Mouse (Mus musculus) ZHBTc4 (cell line): ENCODE results near the gene Fbxo6.
"Not testable (repeated sequence)": the region's sequence is repeated elsewhere in the genome, so short reads cannot be mapped to it uniquely, and the experiment has no call there.

Experiments used
- DNase-seq: peaks from one replicate; pipeline ENCODE4 v3.0.0-alpha.2; 2011; ENCODE audit warnings: low read depth, low spot score

Gene Fbxo6

DNA sequence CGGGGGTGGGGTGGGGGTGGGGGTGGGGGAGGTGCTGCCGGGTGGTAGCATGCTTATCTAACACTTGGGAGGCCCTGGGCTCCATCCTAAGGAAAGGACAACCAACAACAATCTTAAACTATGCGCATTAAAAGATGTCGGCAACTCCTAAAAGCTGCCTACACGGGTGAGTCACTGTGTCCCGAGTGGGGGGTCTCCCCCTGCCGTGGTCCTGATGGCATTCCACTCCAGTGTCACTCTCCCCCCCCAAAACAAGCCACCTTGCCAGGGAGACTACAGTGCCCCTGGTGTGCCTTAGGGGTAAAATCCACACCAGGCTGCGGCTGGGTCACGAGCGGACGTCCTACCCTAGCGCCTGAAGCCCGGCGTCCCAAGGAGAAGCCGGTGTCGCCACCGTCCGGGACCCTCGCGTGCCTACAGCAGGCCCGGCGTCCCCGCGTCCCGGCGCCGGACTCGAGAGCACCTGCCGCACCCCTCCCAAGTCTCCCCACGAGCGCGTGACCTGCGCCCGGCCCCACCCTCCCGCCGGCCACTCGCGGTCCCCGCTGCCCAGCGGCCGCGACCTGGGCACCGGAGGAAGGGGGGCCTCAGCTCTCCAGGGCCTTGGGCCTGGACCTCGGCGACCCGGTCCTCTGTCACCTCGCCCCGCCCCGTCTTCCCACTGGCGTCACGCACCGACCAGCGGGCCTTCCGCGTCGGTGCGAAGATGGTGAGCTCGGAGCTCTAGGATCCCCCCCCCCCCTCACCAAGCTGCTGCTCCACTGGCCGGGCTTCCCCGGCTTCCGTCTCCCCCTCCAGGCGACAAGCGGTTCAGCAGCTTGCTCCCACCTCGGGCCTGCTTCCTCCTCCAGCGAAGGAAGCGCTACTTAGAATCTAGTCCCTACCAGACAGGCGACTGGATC lies at the start of gene Fbxo6:
Gene Fbxo6 (minus strand): TSS at position 874 of the 902 bp plus-strand sequence.
- peak; percentile 97 for DNase-seq

GRCm38 (mm10) chr4:148198721-148199120 lies 46.8 kb upstream of the Fbxo6 start:
- no peak for DNase-seq

DNA sequence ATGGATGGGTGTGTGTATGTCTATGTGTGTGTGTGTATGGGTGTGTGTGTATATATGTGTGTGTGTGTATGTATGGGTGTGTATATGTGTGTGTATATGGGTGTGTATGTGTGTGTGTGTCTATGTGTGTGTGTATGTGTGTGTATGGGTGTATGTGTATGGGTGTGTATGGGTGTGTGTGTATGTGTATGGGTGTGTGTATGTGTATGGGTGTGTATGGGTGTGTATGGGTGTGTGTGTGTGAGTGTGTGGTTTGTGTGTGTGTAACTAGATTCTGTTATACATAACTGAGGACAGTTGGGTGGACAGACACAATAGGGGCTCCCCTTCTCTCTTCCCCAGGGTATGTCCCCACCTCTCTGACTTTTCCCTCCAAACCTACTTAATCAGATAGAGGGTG lies 42.5 kb upstream of the Fbxo6 start:
- no peak for DNase-seq

DNA sequence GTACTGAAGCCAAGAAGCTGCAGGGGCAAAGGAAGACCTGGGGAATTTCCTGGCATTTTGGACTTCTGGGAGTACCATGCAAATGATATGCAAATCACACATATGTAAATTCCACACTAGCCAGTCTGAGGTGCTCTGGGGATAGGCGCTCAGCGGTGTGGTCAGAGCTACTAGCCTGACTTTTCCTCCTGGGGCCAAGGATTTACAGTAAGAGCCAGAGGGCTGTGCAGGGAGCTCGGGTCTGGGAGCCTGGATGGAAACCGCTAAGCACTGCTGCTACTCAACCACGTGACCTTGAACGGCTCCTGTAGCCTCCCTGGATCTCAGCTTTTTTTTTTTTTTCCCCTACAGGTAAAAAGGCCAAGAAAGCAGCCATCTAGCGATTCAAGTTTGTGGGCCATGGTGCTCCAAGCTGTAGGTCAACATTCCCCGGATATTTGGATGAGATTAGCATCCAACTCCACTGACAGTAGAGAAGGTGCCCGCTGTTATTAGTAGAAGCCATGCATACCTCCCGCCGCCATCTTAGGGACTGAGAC lies 40.8 kb upstream of the Fbxo6 start:
- peak; percentile 91 for DNase-seq

GRCm38 (mm10) chr4:148188767-148189166 lies 36.8 kb upstream of the Fbxo6 start:
- not testable (repeated sequence) for DNase-seq

DNA sequence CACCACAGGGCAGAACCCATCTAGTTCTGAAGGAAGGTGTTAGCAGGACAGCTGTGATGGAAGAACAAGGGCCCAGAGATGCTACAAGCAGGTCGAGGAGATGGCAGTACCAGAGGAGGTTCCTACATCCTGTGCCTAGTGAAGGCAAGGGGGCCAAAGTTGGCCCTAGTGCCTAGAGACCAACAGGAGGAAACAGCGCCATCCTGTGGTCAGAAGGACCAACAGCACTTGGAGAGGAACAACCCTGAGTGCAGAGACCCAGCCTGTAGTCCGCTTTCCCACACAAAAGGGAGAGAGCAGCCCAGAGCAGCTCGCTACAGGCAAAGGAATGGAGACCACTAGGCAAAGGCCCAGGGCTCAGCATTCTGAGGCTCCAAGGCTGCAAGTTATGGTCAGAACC lies 33.9 kb upstream of the Fbxo6 start:
- DNase-seq = peak; percentile 91

DNA sequence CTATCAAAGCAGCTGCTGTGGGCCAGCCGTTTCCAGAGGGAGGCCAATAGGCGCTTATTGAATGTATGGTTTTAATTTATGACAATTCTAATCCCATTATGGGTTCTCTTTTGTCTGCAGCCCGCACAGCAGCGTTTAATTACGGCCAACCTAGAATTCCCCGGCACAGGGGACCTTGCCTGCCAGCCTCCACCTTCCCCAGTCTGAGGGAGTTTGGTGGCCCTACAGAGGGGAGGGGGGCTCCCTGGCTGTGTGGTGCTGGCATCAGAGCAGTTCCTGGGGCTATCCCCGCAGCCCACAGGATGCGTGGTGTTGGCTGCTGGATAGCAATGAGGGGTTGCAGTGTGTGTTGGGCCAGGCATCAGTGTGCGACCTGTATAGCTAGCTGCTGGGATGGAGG lies 32.6 kb upstream of the Fbxo6 start:
- DNase-seq = no peak

DNA sequence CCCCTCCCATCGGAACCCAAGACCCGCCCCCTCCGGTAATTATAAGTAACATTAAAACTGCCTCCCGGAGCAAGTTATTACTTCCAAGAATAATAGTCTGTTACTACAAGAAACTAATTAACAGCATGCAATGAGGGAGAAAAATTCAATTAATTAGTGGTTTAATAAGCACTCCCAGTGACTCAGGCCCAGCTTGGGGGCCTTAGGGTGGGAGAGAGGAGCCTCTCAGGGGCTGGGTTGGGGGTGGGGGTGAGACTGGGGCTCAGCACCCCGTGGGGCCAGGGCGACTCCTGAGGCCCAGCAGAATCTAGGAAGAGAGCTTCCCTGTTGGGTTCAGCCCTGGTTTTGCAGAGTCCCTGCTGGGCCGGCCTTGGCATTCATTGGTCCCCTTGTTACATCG lies 30.4 kb upstream of the Fbxo6 start:
- DNase-seq = peak; percentile 38

DNA sequence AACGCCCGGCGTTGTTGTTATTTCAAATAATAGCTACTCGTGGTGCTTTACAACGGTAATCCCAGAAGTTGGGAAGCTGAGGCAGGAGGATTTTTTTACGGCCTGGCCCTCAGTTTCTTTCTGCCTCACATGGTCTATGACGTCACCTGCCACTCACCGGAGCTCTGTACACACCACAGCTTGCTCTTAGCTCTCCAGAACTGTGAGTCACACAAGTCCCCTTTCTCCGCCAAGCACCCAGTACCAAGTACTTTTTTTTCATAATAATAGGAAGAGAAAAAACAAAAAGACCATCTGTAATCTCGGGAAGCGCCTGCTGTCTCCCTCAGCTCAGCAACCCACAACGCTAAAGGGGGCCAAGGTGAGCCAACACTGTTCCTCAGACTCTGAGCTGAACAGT lies 29.5 kb upstream of the Fbxo6 start:
- no peak for DNase-seq

DNA sequence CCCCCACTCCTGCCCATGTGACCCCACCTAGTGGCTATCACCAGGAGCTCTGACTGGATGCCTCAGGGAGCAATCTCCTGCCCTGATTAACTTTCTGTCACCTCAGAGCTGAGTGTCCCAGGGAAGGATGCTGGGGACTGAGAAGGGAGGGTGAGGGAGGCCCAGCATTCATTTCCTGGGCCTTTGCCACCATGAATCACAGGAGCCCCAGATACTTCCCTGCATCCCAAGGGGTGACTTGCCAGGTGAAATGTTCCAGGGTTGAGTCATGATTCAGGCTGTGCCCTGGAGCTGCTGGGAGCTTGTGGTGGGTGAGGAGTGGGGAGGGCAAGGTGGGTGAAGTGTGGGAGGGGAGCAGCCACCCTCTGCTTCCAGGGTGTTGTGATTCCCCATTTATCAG lies 25.8 kb upstream of the Fbxo6 start:
- DNase-seq = no peak

DNA sequence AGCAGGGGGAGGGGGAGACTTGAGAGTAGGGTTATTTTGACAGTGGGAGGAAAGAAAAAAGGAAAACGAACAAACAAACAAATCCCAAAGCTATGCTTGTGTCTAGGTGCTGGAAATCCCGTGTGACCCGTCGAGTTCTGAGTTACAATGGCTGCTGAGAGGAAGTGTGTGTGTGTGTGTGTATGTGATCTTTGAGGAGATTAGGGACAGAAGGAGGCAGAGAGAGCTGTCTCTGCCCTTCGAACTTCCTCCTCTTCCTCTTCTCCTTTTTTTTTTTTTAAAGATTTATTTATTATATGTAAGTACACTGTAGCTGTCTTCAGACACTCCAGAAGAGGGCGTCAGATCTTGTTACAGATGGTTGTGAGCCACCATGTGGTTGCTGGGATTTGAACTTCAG lies 24.7 kb upstream of the Fbxo6 start:
- not testable (repeated sequence) for DNase-seq

DNA sequence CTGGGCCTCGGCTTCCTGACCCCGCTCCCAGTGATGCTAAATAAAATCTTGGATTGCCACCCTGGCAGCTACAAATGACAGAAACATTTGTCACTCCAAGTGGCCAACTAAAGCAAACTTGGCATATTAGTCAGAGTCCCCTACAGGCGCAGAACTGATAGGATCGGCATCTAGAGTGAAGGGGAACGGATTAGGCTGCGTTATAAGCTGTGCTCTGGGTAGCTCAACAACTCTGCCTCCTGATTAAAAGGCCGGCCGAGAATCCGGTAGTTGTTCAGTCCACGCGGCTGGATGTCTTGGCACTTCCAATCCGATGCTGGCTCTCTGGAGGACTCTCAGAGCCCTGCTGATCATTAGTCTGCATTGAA lies 22.5 kb upstream of the Fbxo6 start:
- DNase-seq = no peak

DNA sequence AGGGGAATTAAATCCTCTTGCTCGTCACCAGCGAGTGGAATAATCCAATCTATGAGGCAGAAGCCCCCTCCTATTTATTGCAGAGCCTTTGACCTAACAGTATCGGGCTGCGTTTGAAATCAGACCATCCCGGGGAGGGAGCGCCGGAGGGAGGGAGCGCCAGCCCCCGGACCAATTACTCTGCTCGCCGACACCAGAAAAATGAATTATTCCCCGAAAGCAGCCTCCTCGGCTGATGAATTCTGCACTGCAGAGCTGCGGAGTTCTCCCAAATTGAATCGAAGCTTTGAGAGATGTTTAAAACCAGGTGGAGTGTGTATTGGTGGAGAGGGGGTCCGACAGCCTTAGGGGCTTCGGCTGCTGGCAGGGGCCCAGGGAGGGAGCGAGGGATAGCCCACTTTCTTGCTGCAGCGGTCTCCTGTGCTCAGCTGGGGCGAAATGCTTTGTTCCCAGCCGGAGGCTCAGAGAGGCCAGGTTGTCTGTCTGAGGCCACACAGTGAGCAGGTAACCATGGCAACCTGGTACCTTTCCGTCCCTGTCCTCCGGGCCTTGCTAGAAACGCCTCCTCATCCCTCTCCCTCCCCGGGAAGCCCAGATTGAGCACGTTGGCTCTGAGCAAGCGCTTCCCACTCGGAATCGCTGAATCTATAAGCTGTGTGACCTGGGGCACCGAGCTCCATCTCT lies 22.0 kb upstream of the Fbxo6 start:
- peak; percentile 75 for DNase-seq

DNA sequence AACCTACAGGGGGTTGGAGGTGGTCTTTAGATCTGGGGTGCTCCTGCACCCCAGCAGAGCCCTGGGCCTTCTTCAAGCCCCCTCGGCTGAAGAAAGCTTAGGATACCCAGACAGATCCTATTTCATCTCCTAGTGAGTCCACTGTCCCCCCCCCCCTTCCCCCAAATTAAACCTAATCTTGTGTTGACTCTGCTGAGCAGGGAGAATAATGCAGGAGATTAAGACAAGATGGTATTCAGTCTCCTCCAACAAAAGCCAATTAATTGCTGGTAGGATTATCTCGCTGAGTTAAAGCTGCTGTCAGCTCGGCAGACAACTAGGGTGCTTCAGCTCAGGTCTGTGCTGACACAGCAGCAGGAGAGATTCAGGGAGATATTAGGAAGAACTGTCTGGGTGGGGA lies 19.3 kb upstream of the Fbxo6 start:
- DNase-seq = no peak

- DNase-seq = peak; percentile 77
These were observed 18.9 kb upstream of the Fbxo6 start for GRCm38 (mm10) chr4:148170842-148171241.

GRCm38 (mm10) chr4:148169586-148169985 lies 17.6 kb upstream of the Fbxo6 start:
- DNase-seq = peak; percentile 89

- DNase-seq = peak; percentile 80
These were observed 16.3 kb upstream of the Fbxo6 start for GRCm38 (mm10) chr4:148168287-148168686.

DNA sequence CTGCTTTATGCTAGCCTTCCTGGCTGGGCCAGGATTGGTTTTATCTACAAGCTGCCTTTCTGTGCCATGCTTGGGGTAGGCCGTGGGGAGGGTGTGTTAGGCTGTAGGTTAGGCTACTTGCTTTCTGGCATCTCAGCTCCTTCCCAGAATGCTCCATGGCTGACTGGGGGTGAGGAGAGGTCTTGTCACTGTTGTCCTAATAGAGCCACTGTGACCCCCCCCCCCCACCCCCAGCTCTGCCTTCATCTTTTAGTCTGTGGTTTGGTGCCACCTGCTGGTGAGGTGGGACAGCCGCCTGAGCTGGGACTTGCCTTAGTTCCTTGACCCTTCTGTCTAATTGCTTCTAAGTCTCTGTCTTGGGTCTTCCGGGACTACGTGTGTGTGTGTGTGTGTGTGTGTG lies 15.0 kb upstream of the Fbxo6 start:
- peak; percentile 89 for DNase-seq

DNA sequence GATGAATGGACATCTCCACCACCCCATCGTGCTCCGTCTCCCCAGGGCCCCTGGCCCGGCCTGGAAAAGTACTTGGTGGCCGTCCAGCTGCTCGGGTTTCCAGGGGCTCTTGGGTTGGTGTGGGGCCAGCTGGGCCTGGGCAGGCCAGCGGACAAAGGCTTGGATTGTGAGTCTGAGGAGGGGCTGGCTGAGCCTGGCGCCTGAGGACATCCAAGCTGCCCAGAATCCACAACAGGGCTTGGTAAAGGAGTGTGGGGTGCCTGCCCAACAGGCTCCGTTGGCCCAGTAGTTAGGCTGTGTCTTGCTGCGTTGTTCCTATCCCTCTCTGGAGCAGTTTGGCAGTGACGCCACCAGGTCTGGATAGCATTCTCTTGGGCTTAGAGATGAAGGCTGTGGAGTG lies 14.5 kb upstream of the Fbxo6 start:
- DNase-seq = peak; percentile 35

GRCm38 (mm10) chr4:148165551-148165950 lies 13.6 kb upstream of the Fbxo6 start:
- DNase-seq = no peak

- DNase-seq = no peak
These were observed 12.5 kb upstream of the Fbxo6 start for GRCm38 (mm10) chr4:148164461-148164860.

DNA sequence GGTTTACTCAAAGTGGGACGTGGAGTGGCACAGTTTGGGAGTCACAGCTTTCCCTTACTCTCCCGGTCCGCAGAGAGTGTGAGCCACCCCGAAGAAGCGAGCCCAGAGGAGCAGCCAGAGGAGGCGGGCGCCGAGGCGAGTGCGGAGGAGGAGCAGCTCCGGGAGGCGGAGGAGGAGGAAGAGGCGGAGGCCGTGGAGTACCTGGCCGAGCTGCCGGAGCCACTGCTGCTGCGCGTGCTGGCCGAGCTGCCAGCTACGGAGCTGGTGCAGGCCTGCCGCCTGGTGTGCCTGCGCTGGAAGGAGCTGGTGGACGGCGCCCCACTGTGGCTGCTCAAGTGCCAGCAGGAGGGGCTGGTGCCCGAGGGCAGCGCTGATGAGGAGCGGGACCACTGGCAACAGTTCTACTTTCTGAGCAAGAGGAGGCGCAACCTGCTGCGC lies 12.1 kb upstream of the Fbxo6 start:
- DNase-seq = peak; percentile 84
